29 mouse cellular contexts compared by ENCODE assay signal in the genomic region with DNA sequence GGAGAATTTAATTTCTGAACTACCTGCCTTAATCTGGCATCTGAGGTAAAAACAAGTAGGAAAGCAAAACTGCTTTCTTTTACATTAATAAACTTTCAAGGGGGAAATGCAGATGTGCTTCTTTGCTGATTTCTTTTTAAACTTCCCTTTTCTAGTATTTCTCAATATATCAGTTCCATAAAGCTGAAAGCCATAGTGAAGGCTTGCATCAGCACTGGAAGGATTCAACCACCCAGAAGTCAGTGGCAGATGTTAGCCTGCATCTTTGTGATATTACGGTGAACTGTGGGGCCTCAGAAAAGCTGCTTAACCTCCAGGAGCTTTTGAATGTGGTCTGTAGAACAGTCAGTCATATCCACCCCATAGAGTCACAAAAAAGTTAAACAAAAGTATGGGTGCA. TPM values are rescaled to one million over a fixed set of nuclear protein-coding genes. Genes with fewer than 3 reads are reported as not detected.
DNase-seq lines count a peak whose midpoint lies in the region; ATAC-seq and TF ChIP-seq lines count a peak whose summit lies in the region.
"Had no signal": no experiment of that assay in that cellular context is flagged by ENCODE, and none has a peak within 500 bp of the region (broad histone marks: within the 10 kb centered on the region; RNA-seq: fewer than 3 reads in every experiment).

No protein-coding gene starts in this region.

- no peak for ATAC-seq in liver, embryonic 12.5 days
- ATAC-seq in hematopoietic stem cell, adult 5-6 weeks (replicated peaks in 1 of 2; ENCODE audit: insufficient read depth in 1 of 2, low FRiP score in 2 of 2, low TSS enrichment in 1 of 2, low read depth in 1 of 2, poor library complexity in 2 of 2, severe bottlenecking in 2 of 2) = peak; percentile 54 to 71; a peak in 2 of 4 replicates
- peak; percentile 70; the same call in 1 of the 2 replicates for ATAC-seq in neutrophil, adult 5-6 weeks (ENCODE audit: extremely low read depth, insufficient number of reproducible peaks, low FRiP score, poor library complexity, severe bottlenecking)
- no peak for ATAC-seq in hindbrain, embryonic 12.5 days (ENCODE audit: low FRiP score)
- ATAC-seq: hindbrain, embryonic 16.5 days had no signal

- no peak overlapping the region for H3K27ac ChIP-seq in liver, adult 2 months (replicated peaks; ENCODE audit: insufficient read depth, low read depth, low read length)
- no peak overlapping the region for H3K27ac ChIP-seq in liver, embryonic 12.5 days
- no peak overlapping the region for H3K27ac ChIP-seq in hindbrain, embryonic 12.5 days
- H3K27ac ChIP-seq: embryonic facial prominence, embryonic 13.5 days; forebrain, embryonic 12.5 days; forebrain, embryonic 15.5 days; heart, adult 2 months; heart, embryonic 10.5 days; heart, embryonic 13.5 days; hindbrain, embryonic 13.5 days had no signal

- H3K27me3 ChIP-seq in liver, adult 2 months (ENCODE audit: control insufficient read depth, insufficient read depth, low read length) = no peaks in the 10 kb centered on the region
- H3K27me3 ChIP-seq in liver, embryonic 12.5 days (replicated peaks) = no peaks in the 10 kb centered on the region
- no peaks in the 10 kb centered on the region for H3K27me3 ChIP-seq in megakaryocyte, embryonic 14.5 days (replicated peaks)
- no peaks in the 10 kb centered on the region for H3K27me3 ChIP-seq in hindbrain, embryonic 12.5 days
- H3K27me3 ChIP-seq: CH12.LX; embryonic facial prominence, embryonic 13.5 days; forebrain, embryonic 12.5 days; forebrain, embryonic 15.5 days; heart, embryonic 13.5 days; hindbrain, embryonic 13.5 days had no signal

- no peak overlapping the region for H3K9ac ChIP-seq in liver, adult 2 months (ENCODE audit: low read depth, low read length)
- no peak overlapping the region for H3K9ac ChIP-seq in liver, embryonic 12.5 days
- no peak overlapping the region for H3K9ac ChIP-seq in hindbrain, embryonic 12.5 days
- H3K9ac ChIP-seq: embryonic facial prominence, embryonic 13.5 days; forebrain, embryonic 12.5 days; forebrain, embryonic 15.5 days; heart, embryonic 13.5 days; hindbrain, embryonic 13.5 days had no signal

- no peaks in the 10 kb centered on the region for H3K4me1 ChIP-seq in liver, adult 2 months (ENCODE audit: control insufficient read depth, insufficient read depth, low read length)
- no peaks in the 10 kb centered on the region for H3K4me1 ChIP-seq in liver, embryonic 12.5 days
- H3K4me1 ChIP-seq in megakaryocyte, embryonic 14.5 days = peaks cover 64% of the 10 kb centered on the region
- H3K4me1 ChIP-seq in hindbrain, embryonic 12.5 days = no peaks in the 10 kb centered on the region
- H3K4me1 ChIP-seq: embryonic facial prominence, embryonic 13.5 days; forebrain, embryonic 12.5 days; forebrain, embryonic 15.5 days; heart, embryonic 10.5 days; heart, embryonic 13.5 days had no signal

- no peak overlapping the region for H3K4me2 ChIP-seq in liver, embryonic 12.5 days
- H3K4me2 ChIP-seq in hindbrain, embryonic 12.5 days (replicated peaks) = no peak overlapping the region
- H3K4me2 ChIP-seq: embryonic facial prominence, embryonic 13.5 days; forebrain, embryonic 12.5 days; forebrain, embryonic 15.5 days; heart, embryonic 13.5 days; hindbrain, embryonic 13.5 days had no signal

- DNase-seq in liver, adult 2 months (ENCODE audit: extremely low read depth, low read depth, low spot score) = peak; percentile 11
- DNase-seq in urinary bladder, adult 2 months (ENCODE audit: low spot score) = no peak
- no peak for DNase-seq in layer of hippocampus, adult 8-10 months (ENCODE audit: low spot score in 2 of 2)
- DNase-seq: adrenal gland, adult 2 months; adrenal gland, postnatal 14 days; B cell, adult 2 months; cerebellum, adult 11-12 months; cerebellum, adult 8-10 months; cerebellum, postnatal 10 days; gastrocnemius, postnatal 25 days; heart, adult 2 months; heart, postnatal 14 days; heart, postnatal 4 days had no signal

- no peak overlapping the region for H3K4me3 ChIP-seq in liver, adult 2 months (ENCODE audit: insufficient read depth, low read depth, low read length)
- no peak overlapping the region for H3K4me3 ChIP-seq in liver, embryonic 12.5 days
- H3K4me3 ChIP-seq in megakaryocyte, embryonic 14.5 days (replicated peaks) = peak overlapping the region; percentile 93
- no peak overlapping the region for H3K4me3 ChIP-seq in hindbrain, embryonic 12.5 days
- H3K4me3 ChIP-seq: embryonic facial prominence, embryonic 13.5 days; erythroblast, embryonic 14.5 days; forebrain, embryonic 12.5 days; forebrain, embryonic 15.5 days; heart, adult 2 months; heart, embryonic 10.5 days; heart, embryonic 13.5 days; hindbrain, embryonic 13.5 days had no signal

- 86% methylated on average over 1 of the region's 1 CpGs for WGBS in liver, adult 2 months
- WGBS in liver, embryonic 12.5 days (ENCODE audit: insufficient replicate concordance) = 67% methylated on average over 1 of the region's 1 CpGs
- 97% methylated on average over 1 of the region's 1 CpGs for WGBS in hindbrain, embryonic 12.5 days

- TF ChIP-seq POLR2A in liver, adult 2 months (IDR thresholded peaks at IDR 0.05; ENCODE audit: extremely low read depth, insufficient read depth, low read length) = no peak

- no peaks in the 10 kb centered on the region for H3K36me3 ChIP-seq in liver, adult 2 months (ENCODE audit: control insufficient read depth, insufficient read depth, low read length)
- no peaks in the 10 kb centered on the region for H3K36me3 ChIP-seq in liver, embryonic 12.5 days
- H3K36me3 ChIP-seq in megakaryocyte, embryonic 14.5 days (replicated peaks; ENCODE audit: low read length) = peaks cover 59% of the 10 kb centered on the region
- no peaks in the 10 kb centered on the region for H3K36me3 ChIP-seq in hindbrain, embryonic 12.5 days
- H3K36me3 ChIP-seq: embryonic facial prominence, embryonic 13.5 days; forebrain, embryonic 12.5 days; forebrain, embryonic 15.5 days; G1E; heart, embryonic 10.5 days; heart, embryonic 13.5 days; hindbrain, embryonic 13.5 days had no signal

- H3K9me3 ChIP-seq in liver, embryonic 12.5 days (replicated peaks) = no peaks in the 10 kb centered on the region
- no peaks in the 10 kb centered on the region for H3K9me3 ChIP-seq in megakaryocyte, embryonic 14.5 days
- H3K9me3 ChIP-seq in hindbrain, embryonic 12.5 days (replicated peaks) = no peaks in the 10 kb centered on the region
- H3K9me3 ChIP-seq: embryonic facial prominence, embryonic 13.5 days; forebrain, embryonic 12.5 days; forebrain, embryonic 15.5 days; heart, embryonic 10.5 days; heart, embryonic 13.5 days; hindbrain, embryonic 13.5 days had no signal

- H3K79me2 ChIP-seq in liver, adult 2 months (ENCODE audit: control insufficient read depth, insufficient read depth, low read length) = no peaks in the 10 kb centered on the region

- TF ChIP-seq CTCF in liver, adult 2 months (IDR thresholded peaks at IDR 0.05; ENCODE audit: low read depth, low read length) = no peak

RNA-seq across cellular contexts. Expression of a gene that starts 2.3 kb away (rescaled TPM):
- 0.13 TPM in 1 of 2 replicates, not detected in the other for total RNA-seq in liver, adult 2 months (2014; rRNA removed)
- not detected in 2 replicates for polyA plus RNA-seq in liver, adult 2 months (2012; rRNA removed)
- 3.6 and 4.2 TPM in 2 replicates for polyA plus RNA-seq in liver, embryonic 12.5 days (2016; fragmentation: Nextera tagmentation; extraction: Ambion mirVana)
- 0.50 TPM in 1 of 2 replicates, not detected in the other for total RNA-seq in hematopoietic stem cell, adult 5-6 weeks (2017)
- 45.8 and 210 TPM in 2 replicates for polyA plus RNA-seq in megakaryocyte, embryonic 14.5 days (2012; ENCODE audit: insufficient read depth, low replicate concordance)
- 0.61 and 1.5 TPM in 2 replicates for total RNA-seq in neutrophil, adult 5-6 weeks (2017)
- 0.19 and 0.22 TPM in 2 replicates for polyA plus RNA-seq in urinary bladder, adult 2 months (2012; rRNA removed)
- 0.16 TPM in 1 of 2 replicates, not detected in the other for polyA plus RNA-seq in hindbrain, embryonic 12.5 days (2016; fragmentation: Nextera tagmentation; extraction: Ambion mirVana)
- total RNA-seq in layer of hippocampus, adult 8-10 months (2022) = not detected
- total RNA-seq: CH12.LX; G1E; gastrocnemius, adult 8-10 months; gastrocnemius, postnatal 25 days; heart, postnatal 4 days had no signal
- polyA plus RNA-seq: adrenal gland, adult 2 months; heart, embryonic 13.5 days had no signal

Comparison
In these comparisons a context has a peak if more than half of its experiments do, and no peak if none do; other contexts are left out.
1. ATAC-seq: peak in hematopoietic stem cell, adult 5-6 weeks (2 of 2) and neutrophil, adult 5-6 weeks (single experiment); none in liver, embryonic 12.5 days (single experiment) and hindbrain, embryonic 12.5 days (single experiment).